Mouse (Mus musculus): ENCODE results near the gene Inpp5a. TPM values are rescaled to one million over a fixed set of nuclear protein-coding genes. Genes with fewer than 3 reads are reported as not detected.
A peak's percentile ranks its signal among the peaks of the same experiment; 100 is the strongest.

Inpp5a gene
- polyA plus RNA-seq, 1 experiment = 27.5 TPM

- TF ChIP-seq POLR2A (IDR thresholded peaks at IDR 0.05; ENCODE audit: low read depth, low read length) (no peak), CTCF (conservative IDR thresholded peaks at IDR 0.05; ENCODE audit: insufficient read depth, insufficient read length, low read depth, low read length) (no peak)
- no peak overlapping the region for H3K27ac ChIP-seq (ENCODE audit: insufficient read depth, low read depth, low read length)
- WGBS = 75% methylated on average over 2 of the region's 2 CpGs
Measured at GRCm38 (mm10) chr7:139357043-139357442, 31.9 kb upstream of the Inpp5a start.

DNA sequence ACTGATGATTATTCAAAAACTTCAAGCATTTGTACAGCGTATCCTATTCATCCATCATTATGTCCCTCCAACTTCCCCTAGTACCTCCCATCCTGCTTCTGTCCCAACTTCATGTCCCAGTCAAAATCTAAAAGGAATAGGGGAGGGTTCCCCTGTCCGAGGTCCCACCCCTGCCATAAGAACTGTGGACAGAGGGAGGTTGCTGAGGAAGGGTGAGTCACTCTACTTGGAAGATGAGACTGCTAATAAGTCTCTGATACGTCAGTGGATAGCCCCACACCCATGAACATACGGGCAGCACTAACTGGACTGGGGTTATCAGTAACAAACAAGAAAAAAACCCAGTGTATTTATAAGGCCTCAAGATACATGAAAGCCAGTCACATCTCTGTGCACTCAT lies 29.0 kb upstream of the Inpp5a start:
- no peak overlapping the region for H3K4me3 ChIP-seq (ENCODE audit: insufficient read depth, low read depth, low read length)
- H3K27ac ChIP-seq (ENCODE audit: insufficient read depth, low read depth, low read length) = peak overlapping the region; percentile 36
- peaks cover 16% of the 10 kb centered on the region for H3K4me1 ChIP-seq (ENCODE audit: control insufficient read depth, insufficient read depth, low read length)
- H3K36me3 ChIP-seq (ENCODE audit: control insufficient read depth, insufficient read depth, low read length) = no peaks in the 10 kb centered on the region
- TF ChIP-seq CTCF (conservative IDR thresholded peaks at IDR 0.05; ENCODE audit: insufficient read depth, insufficient read length, low read depth, low read length) = no peak
- TF ChIP-seq POLR2A (IDR thresholded peaks at IDR 0.05; ENCODE audit: low read depth, low read length) = no peak
- no peaks in the 10 kb centered on the region for H3K27me3 ChIP-seq (replicated peaks; ENCODE audit: control insufficient read depth, insufficient read depth, low read length)
- 76% methylated on average over 4 of the region's 4 CpGs for WGBS
- DNase-seq = peak; percentile 75

More at GRCm38 (mm10) chr7:139357043-139357442, 31.9 kb upstream of the Inpp5a start:
- H3K4me1 ChIP-seq (ENCODE audit: control insufficient read depth, insufficient read depth, low read length) = no peaks in the 10 kb centered on the region
- DNase-seq = no peak
- H3K4me3 ChIP-seq (ENCODE audit: insufficient read depth, low read depth, low read length) = no peak overlapping the region
- no peaks in the 10 kb centered on the region for H3K27me3 ChIP-seq (replicated peaks; ENCODE audit: control insufficient read depth, insufficient read depth, low read length)
- no peaks in the 10 kb centered on the region for H3K36me3 ChIP-seq (ENCODE audit: control insufficient read depth, insufficient read depth, low read length)

- peaks cover 20% of the 10 kb centered on the region for H3K4me1 ChIP-seq (ENCODE audit: control insufficient read depth, insufficient read depth, low read length)
- no peak for DNase-seq
- H3K27me3 ChIP-seq (replicated peaks; ENCODE audit: control insufficient read depth, insufficient read depth, low read length) = no peaks in the 10 kb centered on the region
- no peaks in the 10 kb centered on the region for H3K36me3 ChIP-seq (ENCODE audit: control insufficient read depth, insufficient read depth, low read length)
- no peak overlapping the region for H3K27ac ChIP-seq (ENCODE audit: insufficient read depth, low read depth, low read length)
- 95% methylated on average over 3 of the region's 3 CpGs for WGBS
- H3K4me3 ChIP-seq (ENCODE audit: insufficient read depth, low read depth, low read length) = no peak overlapping the region
- TF ChIP-seq CTCF (conservative IDR thresholded peaks at IDR 0.05; ENCODE audit: insufficient read depth, insufficient read length, low read depth, low read length) = no peak
- no peak for TF ChIP-seq POLR2A (IDR thresholded peaks at IDR 0.05; ENCODE audit: low read depth, low read length)
Measured at GRCm38 (mm10) chr7:139360890-139361559, 27.9 kb upstream of the Inpp5a start.

- DNase-seq = no peak
- 86% methylated on average over 5 of the region's 5 CpGs for WGBS
Measured at GRCm38 (mm10) chr7:139361799-139362198, 27.1 kb upstream of the Inpp5a start.

DNA sequence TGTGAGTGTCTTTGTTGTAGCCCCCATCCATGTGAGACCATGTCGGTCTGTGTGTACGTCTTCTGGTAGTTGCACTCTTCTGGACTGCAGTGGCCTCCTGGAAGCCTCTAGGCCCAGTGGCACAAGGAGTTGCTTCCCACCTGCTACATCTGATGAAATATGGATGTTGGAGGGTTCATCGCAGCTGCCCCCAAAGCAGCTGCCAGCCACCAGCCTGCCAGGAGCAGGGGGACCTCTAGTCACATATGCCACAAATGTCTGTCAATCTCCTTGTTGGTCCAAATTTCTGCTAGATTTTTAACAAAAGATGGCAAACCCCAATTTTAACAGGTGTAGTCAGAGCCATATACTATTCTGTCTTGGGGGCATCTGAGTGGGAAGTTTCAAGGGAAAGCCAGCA lies 26.4 kb upstream of the Inpp5a start:
- Histone ChIP-seq H3K4me3 (ENCODE audit: insufficient read depth, low read depth, low read length) (no peak overlapping the region), H3K27ac (ENCODE audit: insufficient read depth, low read depth, low read length) (no peak overlapping the region), H3K27me3 (replicated peaks; ENCODE audit: control insufficient read depth, insufficient read depth, low read length) (no peaks in the 10 kb centered on the region), H3K36me3 (ENCODE audit: control insufficient read depth, insufficient read depth, low read length) (no peaks in the 10 kb centered on the region), H3K4me1 (ENCODE audit: control insufficient read depth, insufficient read depth, low read length) (peaks cover 22% of the 10 kb centered on the region)
- TF ChIP-seq POLR2A (IDR thresholded peaks at IDR 0.05; ENCODE audit: low read depth, low read length) = no peak
- TF ChIP-seq CTCF (conservative IDR thresholded peaks at IDR 0.05; ENCODE audit: insufficient read depth, insufficient read length, low read depth, low read length) = no peak
- 96% methylated on average over 3 of the region's 3 CpGs for WGBS
- no peak for DNase-seq

More at GRCm38 (mm10) chr7:139361799-139362198, 27.1 kb upstream of the Inpp5a start:
- Histone ChIP-seq H3K4me1 (ENCODE audit: control insufficient read depth, insufficient read depth, low read length) (peaks cover 22% of the 10 kb centered on the region), H3K36me3 (ENCODE audit: control insufficient read depth, insufficient read depth, low read length) (no peaks in the 10 kb centered on the region), H3K27me3 (replicated peaks; ENCODE audit: control insufficient read depth, insufficient read depth, low read length) (no peaks in the 10 kb centered on the region), H3K27ac (ENCODE audit: insufficient read depth, low read depth, low read length) (no peak overlapping the region), H3K4me3 (ENCODE audit: insufficient read depth, low read depth, low read length) (no peak overlapping the region)
- no peak for TF ChIP-seq POLR2A (IDR thresholded peaks at IDR 0.05; ENCODE audit: low read depth, low read length)
- no peak for TF ChIP-seq CTCF (conservative IDR thresholded peaks at IDR 0.05; ENCODE audit: insufficient read depth, insufficient read length, low read depth, low read length)

DNA sequence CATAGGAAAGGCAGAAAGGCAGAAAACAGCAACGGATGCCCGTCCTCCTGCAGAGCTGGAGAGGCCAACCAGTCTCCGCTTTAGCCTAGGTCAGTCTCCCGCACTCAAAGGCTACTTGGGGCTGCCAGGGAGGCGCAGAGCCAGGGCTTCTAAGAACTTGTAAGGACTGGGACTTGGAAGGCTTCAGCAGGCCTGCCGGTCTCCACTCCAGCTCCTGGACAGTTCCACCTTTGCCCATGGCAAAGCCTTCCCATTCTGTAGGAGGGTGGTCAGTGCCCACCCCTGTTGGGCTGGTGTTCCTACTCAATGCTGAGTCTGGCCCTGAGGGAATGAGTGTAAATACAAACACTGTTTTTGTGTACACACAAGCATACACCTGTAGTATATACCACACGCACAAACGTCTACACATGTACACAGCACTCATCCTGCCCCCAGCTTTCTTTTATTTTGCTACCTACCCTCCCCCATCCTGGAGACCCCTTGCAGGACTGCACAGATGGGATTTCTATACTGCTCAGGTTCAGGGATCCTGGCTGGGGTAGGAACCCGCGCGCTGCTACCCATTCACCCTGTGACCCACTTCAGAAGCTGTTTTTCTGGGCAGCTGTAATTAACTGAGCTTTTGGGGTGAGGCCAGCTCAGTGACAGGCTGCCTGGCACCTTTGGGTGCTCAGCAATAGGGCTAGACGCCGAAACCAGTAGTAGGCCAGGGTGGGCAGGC lies 25.5 kb upstream of the Inpp5a start:
- peak; percentile 40 for DNase-seq
- H3K27me3 ChIP-seq (replicated peaks; ENCODE audit: control insufficient read depth, insufficient read depth, low read length) = no peaks in the 10 kb centered on the region
- no peaks in the 10 kb centered on the region for H3K36me3 ChIP-seq (ENCODE audit: control insufficient read depth, insufficient read depth, low read length)
- 44% methylated on average over 13 of the region's 13 CpGs for WGBS
- H3K4me1 ChIP-seq (ENCODE audit: control insufficient read depth, insufficient read depth, low read length) = peaks cover 30% of the 10 kb centered on the region
- TF ChIP-seq POLR2A (IDR thresholded peaks at IDR 0.05; ENCODE audit: low read depth, low read length) (no peak), CTCF (conservative IDR thresholded peaks at IDR 0.05; ENCODE audit: insufficient read depth, insufficient read length, low read depth, low read length) (no peak)
- peak overlapping the region; percentile 97 for H3K27ac ChIP-seq (ENCODE audit: insufficient read depth, low read depth, low read length)
- H3K4me3 ChIP-seq (ENCODE audit: insufficient read depth, low read depth, low read length) = no peak overlapping the region

DNA sequence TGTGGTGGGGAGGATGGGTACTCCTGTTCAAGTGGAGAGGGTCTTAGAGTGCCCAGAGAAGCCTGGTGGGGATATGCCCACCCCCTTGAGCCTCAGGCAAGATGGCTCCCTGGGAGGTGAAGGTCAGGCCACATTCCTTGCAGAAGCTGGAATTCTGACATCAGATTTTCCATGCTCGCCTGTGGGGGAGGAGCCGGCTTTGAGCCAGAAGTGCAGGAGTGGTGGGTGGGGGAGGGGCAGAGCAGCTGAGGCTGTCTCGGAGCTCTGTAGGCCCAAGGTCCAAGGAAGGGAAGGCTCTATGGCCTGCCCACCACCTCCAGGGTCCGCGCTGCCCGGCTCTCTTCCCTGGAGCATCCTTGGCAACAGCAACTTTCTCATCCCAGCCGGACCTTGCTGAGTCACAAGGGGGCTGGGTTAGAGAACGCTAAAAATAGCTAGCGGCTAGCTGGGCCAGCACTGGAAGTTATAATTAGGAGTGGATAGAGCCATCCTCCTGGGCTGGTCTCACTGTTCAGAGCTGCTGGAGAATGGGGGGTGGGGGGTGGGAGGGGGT lies 24.8 kb upstream of the Inpp5a start:
- Histone ChIP-seq H3K4me1 (ENCODE audit: control insufficient read depth, insufficient read depth, low read length) (peaks cover 35% of the 10 kb centered on the region), H3K27me3 (replicated peaks; ENCODE audit: control insufficient read depth, insufficient read depth, low read length) (no peaks in the 10 kb centered on the region), H3K4me3 (ENCODE audit: insufficient read depth, low read depth, low read length) (no peak overlapping the region), H3K27ac (ENCODE audit: insufficient read depth, low read depth, low read length) (peak overlapping the region; percentile 97), H3K36me3 (ENCODE audit: control insufficient read depth, insufficient read depth, low read length) (no peaks in the 10 kb centered on the region)
- no peak for TF ChIP-seq POLR2A (IDR thresholded peaks at IDR 0.05; ENCODE audit: low read depth, low read length)
- no peak for TF ChIP-seq CTCF (conservative IDR thresholded peaks at IDR 0.05; ENCODE audit: insufficient read depth, insufficient read length, low read depth, low read length)
- DNase-seq = peak; percentile 93
- 3% methylated on average over 9 of the region's 9 CpGs for WGBS
